Mouse (Mus musculus): ENCODE data around the gene Mreg. TPM values are rescaled to one million over a fixed set of nuclear protein-coding genes. Genes with fewer than 3 reads are reported as not detected.
A peak's percentile ranks its signal among the peaks of the same experiment; 100 is the strongest.

Mreg gene
- total RNA-seq, 4 experiments from 2014 or later, result 4.6 to 6.9 (median 6.0) TPM

GRCm38 (mm10) chr1:72136101-72136500, 76.0 kb downstream of the Mreg start:
- DNase-seq (ENCODE audit: low spot score in 2 of 2), result no peak

- no peak for DNase-seq (ENCODE audit: low spot score in 2 of 2)
These were observed 77.6 kb downstream of the Mreg start for GRCm38 (mm10) chr1:72134534-72134933.

GRCm38 (mm10) chr1:72123434-72124297, 88.4 kb downstream of the Mreg start:
- DNase-seq (ENCODE audit: low spot score in 2 of 2), result peak; percentile 43 to 96

- DNase-seq (ENCODE audit: low spot score in 2 of 2), result no peak
These were observed 90.4 kb downstream of the Mreg start for GRCm38 (mm10) chr1:72121608-72122185.

- DNase-seq (ENCODE audit: low spot score in 2 of 2), result no peak
These were observed 92.1 kb downstream of the Mreg start for GRCm38 (mm10) chr1:72119981-72120380.

- DNase-seq (ENCODE audit: low spot score in 2 of 2), result no peak
These were observed 97.9 kb downstream of the Mreg start for GRCm38 (mm10) chr1:72114206-72114605.

Other genes with a start within 250 kb of the Mreg start
- gene Pecr, start 72.0 kb upstream of the Mreg start, total RNA-seq (2022), result 1 to 10 TPM; 6.0 to 9.5 (median 6.2) TPM
- gene Tmem169, start 72.1 kb upstream of the Mreg start, total RNA-seq (2022), result 10 to 100 TPM; 13.4 to 16.3 (median 14.8) TPM
- gene Xrcc5, start 95.1 kb upstream of the Mreg start, total RNA-seq (2022), result 10 to 100 TPM; 19.3 to 22.2 (median 19.4) TPM